Mouse (Mus musculus) layer of hippocampus, adult 9-11 months (tissue): ENCODE measurements at regions not wholly inside any gene's neighbourhood (a gene's known extent, or its start where the extent isn't known, plus 50 kb on each side); places are given as distances from the start of the nearest gene placed in this dataset.

Experiments used
- DNase-seq: peaks from one replicate; pipeline ENCODE4 v3.0.0; 2022

- peak; percentile 71 for DNase-seq
Measured at GRCm38 (mm10) chr5:71381407-71381806, 166.6 kb downstream of the Cox7b2 start.

DNA sequence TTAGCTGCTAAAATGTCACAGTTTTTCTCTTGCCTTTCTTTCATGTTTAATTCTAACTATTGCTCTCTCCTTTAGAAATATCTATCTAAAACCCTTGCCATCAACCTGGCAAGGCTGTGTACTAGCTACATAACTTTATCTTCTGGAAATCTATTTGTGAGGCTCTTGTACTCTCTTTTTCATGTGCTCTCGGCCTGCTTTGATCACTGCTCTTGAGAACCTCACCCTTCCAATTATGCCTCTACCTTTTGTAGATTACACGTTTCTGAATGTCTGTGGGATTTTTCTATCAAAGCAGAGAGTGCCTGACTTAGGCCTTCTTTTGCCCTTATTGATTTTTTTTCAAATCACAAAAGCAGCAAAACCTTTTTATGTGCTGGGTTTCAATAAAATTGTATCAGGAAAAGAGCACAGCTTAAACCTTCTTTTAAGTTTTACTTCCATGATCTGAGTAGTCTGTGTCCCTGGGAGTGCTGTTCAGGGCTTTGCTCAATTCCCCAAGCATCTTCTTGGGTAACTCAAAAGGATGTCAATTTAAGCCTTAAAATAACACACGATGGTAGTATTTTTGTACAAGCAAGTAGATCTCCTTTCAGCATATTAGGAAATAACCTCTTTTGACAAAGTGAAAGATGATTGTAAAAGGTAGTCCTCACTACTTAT lies 181.7 kb downstream of the Cox7b2 start:
- DNase-seq, result no peak

GRCm38 (mm10) chr5:71341512-71341911 lies 206.5 kb downstream of the Cox7b2 start:
- DNase-seq, result no peak

DNA sequence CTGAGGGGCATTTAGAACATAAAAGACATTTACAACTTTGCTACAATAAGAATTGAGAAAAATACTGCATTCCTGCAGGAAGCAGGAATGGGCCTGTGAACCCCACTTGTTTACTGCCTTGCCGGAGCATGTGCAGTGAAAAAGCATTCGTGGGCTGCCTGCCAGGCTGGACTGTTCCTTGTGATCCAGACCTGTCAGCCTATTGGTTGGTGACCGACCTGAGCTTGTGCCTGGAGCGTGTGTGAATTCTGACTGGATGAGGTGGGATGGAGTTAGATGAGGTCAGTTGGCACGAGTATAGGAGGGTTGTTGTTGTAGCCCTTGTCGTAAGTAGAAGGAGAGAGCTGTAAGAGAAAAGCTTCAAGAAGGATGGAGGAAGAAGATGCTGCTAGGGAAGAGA lies 213.8 kb upstream of the Gabra2 start:
- DNase-seq, result no peak

GRCm38 (mm10) chr5:71262202-71262883 lies 166.7 kb upstream of the Gabra2 start:
- no peak for DNase-seq

- no peak for DNase-seq
Measured at GRCm38 (mm10) chr5:71249273-71249672, 153.6 kb upstream of the Gabra2 start.

- peak; percentile 74 for DNase-seq
Measured at GRCm38 (mm10) chr5:71248318-71249135, 152.9 kb upstream of the Gabra2 start.

DNA sequence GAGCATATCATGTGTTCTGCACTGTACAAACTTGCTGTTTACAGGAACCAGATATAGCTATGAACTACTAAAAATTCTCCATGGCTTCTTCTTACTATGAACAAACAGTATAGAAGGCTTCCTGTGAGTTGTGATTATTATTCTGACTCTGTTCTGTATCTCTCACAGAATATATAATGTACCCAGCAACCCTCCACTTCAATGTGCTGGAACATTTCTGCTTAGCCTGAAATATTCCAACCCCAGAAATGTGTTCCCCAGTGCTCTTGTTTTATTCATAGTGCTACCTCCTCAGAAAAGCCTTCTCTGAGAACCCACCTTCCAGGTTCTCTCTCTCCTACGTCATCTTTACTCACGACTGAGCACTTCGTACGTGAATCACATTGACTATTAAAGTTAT lies 132.0 kb upstream of the Gabra2 start:
- DNase-seq, result no peak

DNA sequence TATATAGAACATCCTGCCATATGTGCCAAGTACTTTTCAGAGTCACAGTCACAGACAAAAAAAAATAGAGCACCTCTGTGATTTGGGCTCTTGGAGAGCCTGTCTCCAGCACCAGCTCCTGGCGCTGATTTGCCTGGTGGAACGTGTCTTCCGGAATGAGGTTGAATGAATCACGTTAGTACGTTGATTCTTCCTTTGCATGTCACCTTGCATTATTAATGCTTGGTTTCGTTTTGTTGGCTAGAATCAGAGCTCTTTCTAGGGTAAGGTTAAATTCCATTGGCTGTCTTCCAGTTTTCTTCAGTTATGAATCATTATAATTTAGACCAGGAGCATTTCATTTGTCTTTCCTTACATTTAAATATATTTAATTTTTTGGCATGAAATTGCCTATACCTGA lies 105.2 kb upstream of the Gabra2 start:
- DNase-seq, result no peak

GRCm38 (mm10) chr5:71177316-71177715 lies 81.7 kb upstream of the Gabra2 start:
- no peak for DNase-seq

DNA sequence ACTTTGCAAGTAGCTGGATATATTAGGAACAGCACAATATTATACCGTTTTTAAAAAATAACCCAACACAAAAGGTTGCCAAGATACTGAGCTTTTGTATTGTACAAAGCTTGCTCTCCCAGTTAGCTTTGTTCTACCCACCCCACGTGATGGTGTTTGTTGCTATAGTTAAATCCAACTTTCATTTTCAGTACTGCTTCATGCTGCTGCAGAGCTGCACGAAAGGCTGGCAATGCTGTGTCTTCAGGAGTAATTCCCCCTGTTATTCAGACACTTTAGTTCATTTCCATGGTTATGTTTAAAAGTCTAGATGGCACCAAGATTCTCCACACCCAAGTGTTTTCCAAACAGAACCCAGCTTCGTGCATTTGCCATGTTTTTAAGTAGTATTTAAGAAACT lies 74.7 kb upstream of the Gabra2 start:
- peak; percentile 38 for DNase-seq
